Mouse (Mus musculus): ENCODE measurements at regions not wholly inside any gene's neighbourhood (a gene's known extent, or its start where the extent isn't known, plus 50 kb on each side); places are given as distances from the start of the nearest gene placed in this dataset.

DNA sequence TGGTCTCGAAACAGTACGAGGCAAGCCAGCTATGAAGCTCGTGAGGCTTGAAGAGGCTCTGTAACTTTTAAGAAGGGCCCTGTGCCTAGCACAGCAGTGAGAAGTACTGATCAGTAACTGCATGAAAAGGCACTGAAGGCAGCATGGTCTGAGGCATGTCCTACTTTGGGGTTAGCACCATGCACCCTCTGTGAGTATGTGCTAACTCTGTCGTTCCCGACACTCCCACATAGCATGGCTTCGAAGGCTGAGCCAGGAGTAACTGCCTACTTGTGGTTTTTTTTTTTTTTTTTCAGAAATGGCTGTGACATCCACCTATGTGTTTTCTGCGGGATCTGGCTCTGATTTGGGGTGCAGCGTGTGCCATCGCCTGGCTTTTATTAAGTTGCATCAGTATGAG lies 145.6 kb downstream of the Tm2d1 start:
- TF ChIP-seq HCFC1 (IDR thresholded peaks at IDR 0.05; ENCODE audit: borderline replicate concordance, insufficient read depth, low read length) (no peak), CHD2 (IDR thresholded peaks at IDR 0.05; ENCODE audit: low read depth, low read length) (no peak), ZNF384 (IDR thresholded peaks at IDR 0.05; ENCODE audit: low read depth, low read length) (no peak)
